17 mouse cellular contexts compared by ENCODE assay signal in genomic region chr12:74762284-74762683, GRCm38 (mm10).
"Had no signal": no experiment of that assay in that cellular context is flagged by ENCODE, and none has a peak within 500 bp of the region (broad histone marks: within the 10 kb centered on the region; RNA-seq: fewer than 3 reads in every experiment).

No protein-coding gene starts in this region.

- H3K4me2 ChIP-seq: lung, embryonic 15.5 days; midbrain, embryonic 11.5 days; midbrain, embryonic 13.5 days; midbrain, embryonic 15.5 days; neural tube, embryonic 12.5 days had no signal

- H3K27ac ChIP-seq: lung, embryonic 15.5 days; macrophage; midbrain, embryonic 13.5 days; midbrain, embryonic 15.5 days; neural tube, embryonic 12.5 days had no signal

- H3K27me3 ChIP-seq: lung, embryonic 15.5 days; megakaryocyte, embryonic 14.5 days; midbrain, embryonic 13.5 days; midbrain, embryonic 15.5 days; neural tube, embryonic 12.5 days had no signal

- ATAC-seq: lung, postnatal 0 days; midbrain, embryonic 13.5 days; midbrain, embryonic 15.5 days had no signal

- H3K36me3 ChIP-seq: lung, embryonic 15.5 days; midbrain, embryonic 13.5 days; midbrain, embryonic 15.5 days; neural tube, embryonic 12.5 days had no signal

- H3K4me1 ChIP-seq: lung, embryonic 15.5 days; megakaryocyte, embryonic 14.5 days; midbrain, embryonic 13.5 days; midbrain, embryonic 15.5 days; neural tube, embryonic 12.5 days had no signal

- H3K4me3 ChIP-seq: lung, embryonic 15.5 days; megakaryocyte, embryonic 14.5 days; midbrain, embryonic 13.5 days; midbrain, embryonic 15.5 days; neural tube, embryonic 12.5 days had no signal

- H3K9me3 ChIP-seq: lung, embryonic 15.5 days; megakaryocyte, embryonic 14.5 days; midbrain, embryonic 13.5 days; midbrain, embryonic 15.5 days; neural tube, embryonic 12.5 days had no signal

- H3K9ac ChIP-seq: lung, embryonic 15.5 days; midbrain, embryonic 13.5 days; midbrain, embryonic 15.5 days; neural tube, embryonic 12.5 days had no signal

- DNase-seq: lung, adult 2 months; lung, postnatal 14 days; lung, postnatal 36 days; right cerebral cortex, postnatal 25 days; right cerebral cortex, postnatal 4 days; spleen, adult 18-20 months; thymus, adult 18-20 months; thymus, postnatal 14 days; thymus, postnatal 36 days had no signal
